Comparison of ENCODE assay signal across 19 mouse cellular contexts in the genomic region with DNA sequence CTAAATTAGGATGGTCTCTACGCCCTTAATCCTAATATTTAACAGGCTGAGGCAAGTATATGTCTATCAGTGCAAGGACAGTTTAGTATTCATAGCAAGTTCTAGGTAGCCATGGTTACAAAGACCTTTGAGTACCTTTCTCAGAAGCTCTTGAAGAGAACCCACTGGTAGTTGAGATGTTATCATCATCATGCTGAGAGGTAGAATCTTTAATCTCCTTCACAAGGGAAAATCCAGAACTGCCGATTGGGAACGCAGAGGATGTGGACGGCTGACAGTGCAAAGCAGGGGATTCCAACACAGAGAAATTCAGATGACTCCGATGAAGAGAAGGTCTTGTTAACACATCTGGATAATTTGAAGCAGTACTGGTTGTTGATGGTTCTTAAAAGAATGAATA. TPM values are rescaled to one million over a fixed set of nuclear protein-coding genes. Genes with fewer than 3 reads are reported as not detected.
DNase-seq lines count a peak whose midpoint lies in the region; ATAC-seq lines count a peak whose summit lies in the region.
"Had no signal": no experiment of that assay in that cellular context is flagged by ENCODE, and none has a peak within 500 bp of the region (broad histone marks: within the 10 kb centered on the region; RNA-seq: fewer than 3 reads in every experiment).

No protein-coding gene starts in this region.

- ATAC-seq in activated CD4-positive, CD25-positive, alpha-beta regulatory T cell, adult 4 months, result peak; percentile 78
- ATAC-seq in inflammation-experienced regulatory T-cells, adult 6 months, result peak; percentile 60
- ATAC-seq: forebrain, embryonic 13.5 days; forebrain, embryonic 15.5 days; forebrain, postnatal 0 days; Patski had no signal

- DNase-seq in CD4-positive, CD25-positive, alpha-beta regulatory T cell, adult 2 months (ENCODE audit: low read depth, low spot score), result peak; percentile 52
- DNase-seq in left cerebral cortex, adult 8-10 months (ENCODE audit: low spot score in 2 of 2), result no peak
- no peak for DNase-seq in embryo, embryonic 10.5 days (ENCODE audit: low spot score)
- DNase-seq: adrenal gland, adult 2 months; adrenal gland, postnatal 10 days; adrenal gland, postnatal 25 days; B cell, adult 2 months; cerebellum, adult 11 months; cerebellum, adult 18-20 months; cerebellum, adult 8-10 months; cerebellum, adult 9-11 months; cerebellum, postnatal 14 days; cerebellum, postnatal 36 days; forebrain, postnatal 0 days had no signal

RNA-seq across cellular contexts. Expression of a gene that starts 14.3 kb away (rescaled TPM):
- polyA plus RNA-seq in activated CD4-positive, CD25-positive, alpha-beta regulatory T cell, adult 4 months (2017; shearing (Covaris generic)), result 10 to 100 TPM; 49.3 to 55.8 TPM
- 10 to 100 TPM; 45.4 to 74.4 (median 73.1) TPM for polyA plus RNA-seq in inflammation-experienced regulatory T-cells, adult 6 months (2017; shearing (Covaris generic))
- total RNA-seq in left cerebral cortex, adult 8-10 months (2022), result 10 to 100 TPM; 47.2 to 54.8 (median 50.0) TPM

RNA-seq across cellular contexts. Expression of a gene that starts 44.2 kb away (rescaled TPM):
- polyA plus RNA-seq in activated CD4-positive, CD25-positive, alpha-beta regulatory T cell, adult 4 months (2017; shearing (Covaris generic)), result 1 to 10 TPM; 4.8 to 6.4 TPM
- 1 to 10 TPM; 5.1 to 9.7 (median 6.2) TPM for polyA plus RNA-seq in inflammation-experienced regulatory T-cells, adult 6 months (2017; shearing (Covaris generic))
- 10 to 100 TPM; 79.0 to 84.9 (median 81.5) TPM for total RNA-seq in left cerebral cortex, adult 8-10 months (2022)
